Mouse (Mus musculus): Measurements from ENCODE around the gene Hmgcs1.

DNA sequence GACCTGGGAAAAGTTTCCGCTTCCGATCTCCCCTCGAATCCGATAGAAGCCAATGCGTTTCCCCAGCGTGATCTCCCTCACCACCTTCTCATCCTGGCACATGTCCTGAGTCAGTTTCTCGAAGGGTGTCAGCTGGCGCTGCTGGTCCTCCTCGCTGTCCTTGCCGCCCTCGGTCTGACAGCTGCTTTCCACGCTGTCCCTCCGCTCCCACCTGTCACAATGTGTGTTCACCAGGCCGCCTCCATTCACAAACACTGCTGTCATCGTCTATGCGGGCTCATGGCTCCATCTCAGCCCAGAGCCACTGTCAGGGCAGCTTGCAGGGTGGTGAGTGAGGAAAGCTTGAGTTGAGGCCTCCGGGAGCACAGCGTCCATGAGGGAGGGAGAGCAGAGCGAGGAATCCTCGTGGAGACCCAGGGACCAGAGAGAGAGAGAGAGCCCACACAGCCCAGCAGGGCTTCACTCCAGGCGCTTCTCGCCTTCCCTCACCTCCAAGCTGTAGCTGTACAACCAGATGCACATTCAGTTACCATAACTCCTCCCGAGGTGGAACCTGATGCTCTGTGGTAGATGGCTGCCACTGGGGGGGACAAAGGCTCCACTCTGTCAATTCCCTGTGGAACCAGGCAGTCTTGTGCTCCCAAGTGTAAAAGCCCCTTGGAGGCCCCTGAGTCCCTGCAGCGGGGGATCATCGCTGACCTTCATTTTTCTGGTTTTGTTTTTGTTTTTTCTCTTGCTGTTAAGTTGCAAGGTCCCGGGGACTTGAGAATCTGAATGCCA, 37.6 kb downstream of the Hmgcs1 start:
- TF ChIP-seq MAFK (IDR thresholded peaks at IDR 0.05; ENCODE audit: insufficient read depth, low read depth, low read length), result no peak
- no peak for TF ChIP-seq ZC3H11A (IDR thresholded peaks at IDR 0.05; ENCODE audit: borderline replicate concordance, low read depth, low read length)
- no peak for TF ChIP-seq HCFC1 (IDR thresholded peaks at IDR 0.05; ENCODE audit: borderline replicate concordance, insufficient read depth, low read length)
- TF ChIP-seq ZNF384 (IDR thresholded peaks at IDR 0.05; ENCODE audit: low read depth, low read length), result no peak

Data from ES-E14 (cell line).